Mouse (Mus musculus) forebrain, embryonic 12.5 days (tissue): Measurements from ENCODE around the gene Idh3a. TPM values are rescaled to one million over a fixed set of nuclear protein-coding genes. Genes with fewer than 3 reads are reported as not detected.

Experiments
- ATAC-seq: fragments of 200-750 bp; cut with Nextera tagmentation; 2 replicates; pipeline ENCODE4 v1.8.0; 2017; ENCODE audit warnings: moderate TSS enrichment; ENCODE audit not compliant: low FRiP score
- H3K27ac ChIP-seq: fragments of 300-500 bp; sonication (generic); 2 replicates; pipeline ENCODE4 v1.5.1; 2016; ENCODE audit warnings: mild to moderate bottlenecking
- H3K27me3 ChIP-seq: fragments of 300-500 bp; sonication (generic); 2 replicates; pipeline ENCODE4 v1.6.1; 2016; ENCODE audit warnings: mild to moderate bottlenecking
- H3K36me3 ChIP-seq: fragments of 300-500 bp; sonication (generic); replicated peaks from 2 replicates; pipeline ENCODE4 v1.6.1; 2016; ENCODE audit warnings: mild to moderate bottlenecking
- H3K4me1 ChIP-seq: fragments of 300-500 bp; sonication (generic); 2 replicates; pipeline ENCODE4 v1.6.1; 2016
- H3K4me2 ChIP-seq: fragments of 300-500 bp; sonication (generic); 2 replicates; pipeline ENCODE4 v1.6.1; 2016; ENCODE audit warnings: mild to moderate bottlenecking, moderate library complexity
- H3K4me3 ChIP-seq: fragments of 300-500 bp; sonication (generic); replicated peaks from 2 replicates; pipeline ENCODE4 v1.5.1; 2016; ENCODE audit warnings: mild to moderate bottlenecking
- H3K9ac ChIP-seq: fragments of 300-500 bp; sonication (generic); 2 replicates; pipeline ENCODE4 v1.6.1; 2016; ENCODE audit warnings: mild to moderate bottlenecking
- H3K9me3 ChIP-seq: fragments of 300-500 bp; sonication (generic); 2 replicates; pipeline ENCODE4 v1.6.1; 2016
- WGBS: fragments of 180-500 bp; shearing (Covaris S2); methylation state at CpG from one replicate; pipeline ENCODE4 v1.1.7; 2016; 5-methylcytosine and 5-hydroxymethylcytosine counted together
- polyA plus RNA-seq: library from polyadenylated mRNA; unstranded; fragments of >200 nt; fragmentation: Nextera tagmentation; extraction: Ambion mirVana; gene quantifications from 2 replicates; pipeline ENCODE4 v1.2.1, GENCODE M21; 2016

The Idh3a gene
- polyA plus RNA-seq, 1 experiment from 2014 or later: 109 TPM

GRCm38 (mm10) chr9:54602386-54602785 lies 16.3 kb downstream of the Idh3a start:
- Histone ChIP-seq H3K27me3 (no peaks in the 10 kb centered on the region), H3K4me3 (no peak overlapping the region), H3K4me1 (no peaks in the 10 kb centered on the region; the same call in 1 of the 2 replicates), H3K36me3 (peaks cover 78% of the 10 kb centered on the region), H3K9me3 (no peaks in the 10 kb centered on the region), H3K4me2 (no peak overlapping the region), H3K9ac (peak overlapping the region; percentile 7; the same call in 1 of the 2 replicates), H3K27ac (no peak overlapping the region)
- 80% methylated on average over 2 of the region's 2 CpGs for WGBS
- no peak for ATAC-seq

- ATAC-seq: no peak
- Histone ChIP-seq H3K4me1 (no peaks in the 10 kb centered on the region; the same call in 1 of the 2 replicates), H3K4me2 (no peak overlapping the region), H3K9me3 (no peaks in the 10 kb centered on the region), H3K36me3 (peaks cover 73% of the 10 kb centered on the region), H3K9ac (peak overlapping the region; percentile 7; the same call in 1 of the 2 replicates), H3K27me3 (no peaks in the 10 kb centered on the region), H3K4me3 (no peak overlapping the region), H3K27ac (no peak overlapping the region)
- WGBS: 66% methylated on average over 7 of the region's 7 CpGs
Measured at GRCm38 (mm10) chr9:54602916-54603315, 16.8 kb downstream of the Idh3a start.

DNA sequence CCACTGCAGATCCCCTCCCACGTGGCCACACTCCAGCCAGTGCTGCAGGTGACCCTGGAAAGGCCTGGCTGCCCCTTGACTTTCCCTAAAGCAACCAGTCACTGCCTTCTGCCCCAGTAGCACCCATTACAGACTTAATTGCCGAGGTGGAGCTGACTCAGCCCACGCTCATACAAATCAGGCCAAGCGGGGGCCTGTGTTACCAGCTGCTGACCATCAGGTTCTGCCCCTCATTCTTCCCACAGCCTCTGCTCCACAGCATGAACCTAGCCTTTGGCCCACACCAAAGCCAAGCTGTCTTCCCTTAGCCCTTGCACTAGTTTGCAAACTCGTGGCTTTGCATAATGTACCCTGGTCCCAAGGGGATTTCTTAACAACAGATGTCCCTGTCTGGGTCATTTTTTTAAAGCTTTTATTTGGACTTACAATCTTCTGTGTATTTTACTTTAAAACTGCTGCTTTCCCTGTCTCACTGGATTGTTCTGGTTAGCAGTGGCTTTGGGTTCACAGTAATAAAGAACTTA lies 18.1 kb downstream of the Idh3a start:
- no peak overlapping the region for H3K9ac ChIP-seq
- H3K4me3 ChIP-seq: no peak overlapping the region
- no peaks in the 10 kb centered on the region; the same call in 1 of the 2 replicates for H3K4me1 ChIP-seq
- peaks cover 60% of the 10 kb centered on the region for H3K36me3 ChIP-seq
- H3K4me2 ChIP-seq: no peak overlapping the region
- 81% methylated on average over 5 of the region's 5 CpGs for WGBS
- H3K27ac ChIP-seq: no peak overlapping the region
- ATAC-seq: no peak
- no peaks in the 10 kb centered on the region for H3K9me3 ChIP-seq
- no peaks in the 10 kb centered on the region for H3K27me3 ChIP-seq

DNA sequence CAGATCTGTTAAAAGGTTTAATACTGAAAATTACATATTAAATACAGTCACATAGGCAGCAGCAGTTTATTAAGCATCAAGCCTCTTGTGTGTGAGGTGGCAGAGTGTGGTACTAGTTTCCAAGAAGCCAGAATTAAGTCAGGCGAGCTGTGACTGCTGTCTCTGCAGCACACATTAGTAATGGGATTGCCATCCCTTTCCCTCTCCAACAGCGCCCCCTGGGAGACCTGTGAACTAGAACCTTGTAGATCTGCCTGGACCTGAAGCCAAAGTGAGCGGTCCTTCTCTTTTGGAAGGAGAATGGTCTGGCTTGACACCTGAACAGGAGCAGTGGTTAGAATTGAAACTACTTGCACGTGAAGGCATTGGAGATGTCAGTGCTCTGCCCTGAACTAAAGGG lies 18.8 kb downstream of the Idh3a start:
- H3K36me3 ChIP-seq: peaks cover 53% of the 10 kb centered on the region
- no peak for ATAC-seq
- H3K4me3 ChIP-seq: no peak overlapping the region
- H3K4me2 ChIP-seq: no peak overlapping the region
- H3K27ac ChIP-seq: no peak overlapping the region
- no peak overlapping the region for H3K9ac ChIP-seq
- 52% methylated on average over 4 of the region's 4 CpGs for WGBS
- H3K4me1 ChIP-seq: no peaks in the 10 kb centered on the region; the same call in 1 of the 2 replicates
- no peaks in the 10 kb centered on the region for H3K9me3 ChIP-seq
- no peaks in the 10 kb centered on the region for H3K27me3 ChIP-seq

DNA sequence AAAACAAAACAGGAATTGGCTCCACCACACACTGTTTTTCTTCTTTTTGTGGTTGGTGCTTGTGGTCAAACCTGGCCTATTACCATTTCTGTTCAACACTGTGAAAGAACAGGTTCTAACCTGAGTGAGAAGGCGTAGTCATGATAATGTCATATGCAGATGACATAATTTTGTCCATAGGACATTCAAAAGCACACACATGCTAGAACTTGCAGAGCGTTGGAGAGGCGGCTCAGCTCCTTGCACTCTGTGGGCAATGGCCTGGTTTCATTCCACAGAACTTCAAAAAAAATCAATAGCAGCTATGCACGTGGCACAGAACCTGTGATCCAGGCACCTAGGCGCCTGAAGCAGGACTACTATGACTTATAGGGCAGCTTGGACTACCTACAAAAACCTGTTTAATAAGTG lies 26.7 kb downstream of the Idh3a start:
- no peaks in the 10 kb centered on the region for H3K4me1 ChIP-seq
- H3K9me3 ChIP-seq: no peaks in the 10 kb centered on the region
- ATAC-seq: no peak
- H3K4me2 ChIP-seq: no peak overlapping the region
- no peak overlapping the region for H3K9ac ChIP-seq
- WGBS: 86% methylated on average over 5 of the region's 5 CpGs
- no peak overlapping the region for H3K27ac ChIP-seq
- no peaks in the 10 kb centered on the region for H3K36me3 ChIP-seq
- no peak overlapping the region for H3K4me3 ChIP-seq
- no peaks in the 10 kb centered on the region for H3K27me3 ChIP-seq

DNA sequence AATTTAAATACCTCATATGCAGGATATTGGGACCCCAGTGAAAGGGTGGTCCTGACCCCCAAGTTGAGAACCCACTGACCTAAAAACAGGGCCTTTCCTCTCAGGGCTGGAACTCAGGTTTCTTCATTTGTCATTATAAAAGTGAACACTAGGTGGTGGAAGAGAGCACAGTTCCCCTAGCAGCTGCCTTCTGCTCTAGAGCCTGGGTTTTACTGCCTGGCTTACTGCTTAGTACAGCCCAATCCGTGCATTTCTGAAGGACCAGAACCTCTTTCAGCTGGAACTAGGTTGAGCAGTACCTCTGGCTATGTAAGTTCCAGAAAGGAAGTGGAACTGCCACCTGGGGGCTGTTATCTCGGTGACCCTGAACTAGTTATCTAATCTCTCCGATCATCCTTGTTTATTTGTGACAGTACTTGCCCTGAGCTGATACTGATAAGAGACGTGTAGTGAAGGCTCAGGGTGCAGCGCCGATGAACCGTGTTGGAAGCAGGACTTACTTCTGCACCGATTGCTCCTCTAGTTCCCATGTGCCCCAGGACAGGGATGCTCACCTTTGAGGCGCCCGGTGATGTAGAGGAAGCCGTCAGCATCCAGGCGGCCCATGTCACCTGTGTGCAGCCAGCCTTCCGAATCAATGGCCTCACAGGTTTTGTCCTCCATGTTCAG lies 28.2 kb downstream of the Idh3a start:
- no peaks in the 10 kb centered on the region for H3K9me3 ChIP-seq
- 79% methylated on average over 13 of the region's 13 CpGs for WGBS
- no peak overlapping the region for H3K4me2 ChIP-seq
- H3K27me3 ChIP-seq: no peaks in the 10 kb centered on the region
- no peak overlapping the region for H3K9ac ChIP-seq
- no peaks in the 10 kb centered on the region for H3K4me1 ChIP-seq
- H3K4me3 ChIP-seq: no peak overlapping the region
- ATAC-seq: no peak
- H3K27ac ChIP-seq: no peak overlapping the region
- H3K36me3 ChIP-seq: no peaks in the 10 kb centered on the region

- Histone ChIP-seq H3K4me3 (no peak overlapping the region), H3K4me2 (no peak overlapping the region), H3K27me3 (no peaks in the 10 kb centered on the region), H3K9me3 (no peaks in the 10 kb centered on the region), H3K27ac (no peak overlapping the region), H3K36me3 (no peaks in the 10 kb centered on the region), H3K4me1 (no peaks in the 10 kb centered on the region), H3K9ac (no peak overlapping the region)
- ATAC-seq: no peak
- 94% methylated on average over 5 of the region's 5 CpGs for WGBS
Measured at GRCm38 (mm10) chr9:54627240-54627639, 41.1 kb downstream of the Idh3a start.

GRCm38 (mm10) chr9:54628752-54629151 lies 42.6 kb downstream of the Idh3a start:
- H3K36me3 ChIP-seq: no peaks in the 10 kb centered on the region
- no peak for ATAC-seq
- no peak overlapping the region for H3K4me2 ChIP-seq
- H3K27me3 ChIP-seq: no peaks in the 10 kb centered on the region
- H3K9ac ChIP-seq: no peak overlapping the region
- H3K4me3 ChIP-seq: no peak overlapping the region
- H3K9me3 ChIP-seq: no peaks in the 10 kb centered on the region
- WGBS: 95% methylated on average over 4 of the region's 4 CpGs
- no peaks in the 10 kb centered on the region for H3K4me1 ChIP-seq
- no peak overlapping the region for H3K27ac ChIP-seq

GRCm38 (mm10) chr9:54629613-54630261 lies 43.6 kb downstream of the Idh3a start:
- H3K4me3 ChIP-seq: no peak overlapping the region
- no peaks in the 10 kb centered on the region for H3K36me3 ChIP-seq
- H3K9me3 ChIP-seq: no peaks in the 10 kb centered on the region
- H3K4me1 ChIP-seq: no peaks in the 10 kb centered on the region
- H3K4me2 ChIP-seq: no peak overlapping the region
- H3K9ac ChIP-seq: no peak overlapping the region
- no peak for ATAC-seq
- 84% methylated on average over 5 of the region's 5 CpGs for WGBS
- H3K27ac ChIP-seq: no peak overlapping the region
- no peaks in the 10 kb centered on the region for H3K27me3 ChIP-seq

DNA sequence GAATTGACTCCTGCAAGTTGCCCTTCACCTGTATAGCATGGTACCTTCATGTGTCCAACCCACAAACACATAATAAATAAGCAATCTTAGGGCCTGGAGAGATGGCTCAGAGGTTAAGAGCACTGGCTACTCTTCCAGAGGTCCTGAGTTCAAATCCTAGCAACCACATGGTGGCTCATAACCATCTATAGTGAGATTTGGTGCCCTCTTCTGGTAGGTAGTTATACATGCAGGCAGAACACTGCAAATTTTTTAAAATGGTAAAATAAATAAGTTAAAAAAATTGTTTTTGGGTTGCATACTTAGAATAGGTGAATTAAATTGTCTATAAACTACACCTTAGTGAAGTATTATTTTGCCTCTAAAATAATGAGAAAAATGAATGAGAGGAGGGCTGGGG lies 44.8 kb downstream of the Idh3a start:
- H3K9ac ChIP-seq: no peak overlapping the region
- H3K9me3 ChIP-seq: no peaks in the 10 kb centered on the region
- ATAC-seq: no peak
- H3K27me3 ChIP-seq: no peaks in the 10 kb centered on the region
- no peaks in the 10 kb centered on the region for H3K4me1 ChIP-seq
- H3K4me3 ChIP-seq: no peak overlapping the region
- no peaks in the 10 kb centered on the region for H3K36me3 ChIP-seq
- H3K4me2 ChIP-seq: no peak overlapping the region
- no peak overlapping the region for H3K27ac ChIP-seq

GRCm38 (mm10) chr9:54633401-54633800 lies 47.3 kb downstream of the Idh3a start:
- Histone ChIP-seq H3K9me3 (no peaks in the 10 kb centered on the region), H3K27ac (no peak overlapping the region), H3K9ac (no peak overlapping the region), H3K36me3 (no peaks in the 10 kb centered on the region), H3K4me2 (no peak overlapping the region), H3K4me1 (no peaks in the 10 kb centered on the region), H3K4me3 (no peak overlapping the region), H3K27me3 (no peaks in the 10 kb centered on the region)
- no peak for ATAC-seq
- 88% methylated on average over 2 of the region's 2 CpGs for WGBS

GRCm38 (mm10) chr9:54637510-54638314 lies 51.6 kb downstream of the Idh3a start:
- Histone ChIP-seq H3K36me3 (no peaks in the 10 kb centered on the region), H3K27me3 (no peaks in the 10 kb centered on the region), H3K9me3 (no peaks in the 10 kb centered on the region), H3K4me2 (no peak overlapping the region), H3K9ac (no peak overlapping the region), H3K27ac (no peak overlapping the region), H3K4me3 (no peak overlapping the region), H3K4me1 (no peaks in the 10 kb centered on the region)
- no peak for ATAC-seq
- 64% methylated on average over 5 of the region's 5 CpGs for WGBS
